Mouse (Mus musculus) lung, embryonic 14.5 days (tissue): ENCODE measurements around the gene Chchd10. TPM values are rescaled to one million over a fixed set of nuclear protein-coding genes. Genes with fewer than 3 reads are reported as not detected.

Experiments
- ATAC-seq: fragments of 200-750 bp; cut with Nextera tagmentation; 2 replicates; pipeline ENCODE4 v1.8.0; 2017; ENCODE audit warnings: mild to moderate bottlenecking, moderate TSS enrichment, moderate library complexity; ENCODE audit not compliant: insufficient read depth
- DNase-seq: peaks from one replicate; pipeline ENCODE4 v3.0.0-alpha.2; 2015
- H3K27ac ChIP-seq: fragments of 300-500 bp; sonication (generic); 2 replicates; pipeline ENCODE4 v1.5.1; 2014; ENCODE audit warnings: low read depth, mild to moderate bottlenecking, moderate library complexity
- H3K27me3 ChIP-seq: fragments of 300-500 bp; sonication (generic); 2 replicates; pipeline ENCODE4 v1.6.1; 2014; ENCODE audit warnings: low read length, control low read depth; ENCODE audit not compliant: insufficient read depth
- H3K36me3 ChIP-seq: fragments of 300-500 bp; sonication (generic); 2 replicates; pipeline ENCODE4 v1.6.1; 2014; ENCODE audit warnings: control low read depth; ENCODE audit not compliant: insufficient read depth
- H3K4me1 ChIP-seq: fragments of 300-500 bp; sonication (generic); 2 replicates; pipeline ENCODE4 v1.6.1; 2014; ENCODE audit warnings: antibody characterized with exemption, control low read depth; ENCODE audit not compliant: insufficient read depth
- H3K4me2 ChIP-seq: fragments of 300-500 bp; sonication (generic); 2 replicates; pipeline ENCODE4 v1.6.1; 2014; ENCODE audit warnings: mild to moderate bottlenecking
- H3K4me3 ChIP-seq: fragments of 300-500 bp; sonication (generic); 2 replicates; pipeline ENCODE4 v1.5.1; 2014; ENCODE audit warnings: low read depth, low read length
- H3K9ac ChIP-seq: fragments of 300-500 bp; sonication (generic); 2 replicates; pipeline ENCODE4 v1.6.1; 2014
- H3K9me3 ChIP-seq: fragments of 300-500 bp; sonication (generic); 2 replicates; pipeline ENCODE4 v1.6.1; 2016; ENCODE audit warnings: low read depth, low read length, control low read depth
- CTCF ChIP-seq: IDR thresholded peaks from 2 replicates; pipeline ENCODE4 v1.5.1; 2016; ENCODE audit warnings: antibody characterized with exemption, low read depth
- WGBS: fragments of 180-500 bp; shearing (Covaris S2); extraction: QIAGEN DNeasy Blood & Tissue Kit; methylation state at CpG from one replicate; pipeline ENCODE4 v1.1.7; 2014; 5-methylcytosine and 5-hydroxymethylcytosine counted together
- polyA plus RNA-seq: library from polyadenylated mRNA; unstranded; fragments of >200 nt; fragmentation: Nextera tagmentation; extraction: Ambion mirVana; gene quantifications from 2 replicates; pipeline ENCODE4 v1.2.1, GENCODE M21; 2014

Chchd10 gene
- polyA plus RNA-seq, 1 experiment from 2014 or later = 24.3 TPM

- no peak overlapping the region for H3K4me2 ChIP-seq
- no peak for TF ChIP-seq CTCF
- H3K9ac ChIP-seq = no peak overlapping the region
- H3K9me3 ChIP-seq = no peaks in the 10 kb centered on the region
- WGBS = 33% methylated on average over 10 of the region's 10 CpGs
- H3K27ac ChIP-seq = no peak overlapping the region
- H3K27me3 ChIP-seq = no peaks in the 10 kb centered on the region
- ATAC-seq (no peak), DNase-seq (peak; percentile 18)
- no peaks in the 10 kb centered on the region for H3K4me1 ChIP-seq
- H3K4me3 ChIP-seq = no peak overlapping the region
- no peaks in the 10 kb centered on the region for H3K36me3 ChIP-seq
Observed at GRCm38 (mm10) chr10:75978119-75978834, 45.3 kb downstream of the Chchd10 start.

GRCm38 (mm10) chr10:75978835-75979157 is 45.9 kb downstream of the Chchd10 start:
- no peaks in the 10 kb centered on the region for H3K9me3 ChIP-seq
- no peak overlapping the region for H3K9ac ChIP-seq
- H3K27me3 ChIP-seq = no peaks in the 10 kb centered on the region
- no peak overlapping the region for H3K4me2 ChIP-seq
- 68% methylated on average over 5 of the region's 5 CpGs for WGBS
- H3K4me3 ChIP-seq = no peak overlapping the region
- no peaks in the 10 kb centered on the region for H3K4me1 ChIP-seq
- H3K36me3 ChIP-seq = no peaks in the 10 kb centered on the region
- DNase-seq = no peak
- no peak overlapping the region for H3K27ac ChIP-seq
- no peak for TF ChIP-seq CTCF
- ATAC-seq = no peak

GRCm38 (mm10) chr10:75979432-75979831 is 46.5 kb downstream of the Chchd10 start:
- no peak for ATAC-seq

More at GRCm38 (mm10) chr10:75979432-75979831, 46.5 kb downstream of the Chchd10 start:
- Histone ChIP-seq H3K36me3 (no peaks in the 10 kb centered on the region), H3K27ac (no peak overlapping the region), H3K27me3 (no peaks in the 10 kb centered on the region), H3K9ac (no peak overlapping the region), H3K4me3 (no peak overlapping the region), H3K4me2 (no peak overlapping the region), H3K4me1 (no peaks in the 10 kb centered on the region), H3K9me3 (no peaks in the 10 kb centered on the region)
- no peak for DNase-seq
- no peak for TF ChIP-seq CTCF
- WGBS = 80% methylated on average over 3 of the region's 3 CpGs

Other genes starting within 250 kb of the Chchd10 start
- 41.1 and 50.0 TPM in 2 replicates for gene Cabin1, start 168.8 kb upstream of the Chchd10 start, polyA plus RNA-seq
- 61.6 and 71.6 TPM in 2 replicates for gene Ddt, start 159.7 kb upstream of the Chchd10 start, polyA plus RNA-seq
- gene Gm20441, start 152.2 kb upstream of the Chchd10 start, polyA plus RNA-seq = not detected in 2 replicates
- gene Gstt3, start 151.7 kb upstream of the Chchd10 start, polyA plus RNA-seq = 18.9 and 19.8 TPM in 2 replicates
- 23.5 and 24.8 TPM in 2 replicates for gene Gstt1, start 134.5 kb upstream of the Chchd10 start, polyA plus RNA-seq
- not detected in 2 replicates for gene Gstt4, start 110.6 kb upstream of the Chchd10 start, polyA plus RNA-seq
- gene Gstt2, start 95.7 kb upstream of the Chchd10 start, polyA plus RNA-seq = 28.0 and 29.8 TPM in 2 replicates
- gene Mif, start 72.9 kb upstream of the Chchd10 start, polyA plus RNA-seq = 2,116 and 2,356 TPM in 2 replicates
- 1.9 and 2.0 TPM in 2 replicates for gene Derl3, start 39.7 kb upstream of the Chchd10 start, polyA plus RNA-seq
- gene Smarcb1, start 11.5 kb upstream of the Chchd10 start, polyA plus RNA-seq = 199 and 219 TPM in 2 replicates
- gene Mmp11, start 3.4 kb downstream of the Chchd10 start, polyA plus RNA-seq = 61.8 and 61.9 TPM in 2 replicates
- 0.30 and 0.39 TPM in 2 replicates for gene Gm867, start 7.5 kb downstream of the Chchd10 start, polyA plus RNA-seq
- 0.63 and 0.87 TPM in 2 replicates for gene Vpreb3, start 9.9 kb downstream of the Chchd10 start, polyA plus RNA-seq
- gene Gm5134, start 21.4 kb downstream of the Chchd10 start, polyA plus RNA-seq = 0.14 TPM in 1 of 2 replicates, not detected in the other
- 24.9 and 26.2 TPM in 2 replicates for gene Zfp280b, start 99.5 kb downstream of the Chchd10 start, polyA plus RNA-seq
- not detected in 2 replicates for gene Slc5a4b, start 177.8 kb downstream of the Chchd10 start, polyA plus RNA-seq
- not detected in 2 replicates for gene Slc5a4a, start 214.3 kb downstream of the Chchd10 start, polyA plus RNA-seq